Mouse (Mus musculus): Measurements from ENCODE around the gene Gm17334. TPM values are rescaled to one million over a fixed set of nuclear protein-coding genes. Genes with fewer than 3 reads are reported as not detected.

Gm17334 gene
- polyA plus RNA-seq, 1 experiment = 0.91 TPM

- no peaks in the 10 kb centered on the region for H3K36me3 ChIP-seq (ENCODE audit: control insufficient read depth, insufficient read depth, low read length)
- DNase-seq = no peak
- 84% methylated on average over 8 of the region's 8 CpGs for WGBS
- H3K27me3 ChIP-seq (replicated peaks; ENCODE audit: control insufficient read depth, insufficient read depth, low read length) = no peaks in the 10 kb centered on the region
- no peak overlapping the region for H3K4me3 ChIP-seq (ENCODE audit: insufficient read depth, low read depth, low read length)
- H3K4me1 ChIP-seq (ENCODE audit: control insufficient read depth, insufficient read depth, low read length) = no peaks in the 10 kb centered on the region
- no peak overlapping the region for H3K27ac ChIP-seq (ENCODE audit: insufficient read depth, low read depth, low read length)
- TF ChIP-seq POLR2A (IDR thresholded peaks at IDR 0.05; ENCODE audit: low read depth, low read length) (no peak), CTCF (conservative IDR thresholded peaks at IDR 0.05; ENCODE audit: insufficient read depth, insufficient read length, low read depth, low read length) (no peak)
Measured at GRCm38 (mm10) chr11:53732244-53732643, 40.7 kb downstream of the Gm17334 start.

- Histone ChIP-seq H3K27ac (ENCODE audit: insufficient read depth, low read depth, low read length) (no peak overlapping the region), H3K4me3 (ENCODE audit: insufficient read depth, low read depth, low read length) (no peak overlapping the region), H3K27me3 (replicated peaks; ENCODE audit: control insufficient read depth, insufficient read depth, low read length) (no peaks in the 10 kb centered on the region), H3K4me1 (ENCODE audit: control insufficient read depth, insufficient read depth, low read length) (no peaks in the 10 kb centered on the region), H3K36me3 (ENCODE audit: control insufficient read depth, insufficient read depth, low read length) (no peaks in the 10 kb centered on the region)
- no peak for DNase-seq
- TF ChIP-seq POLR2A (IDR thresholded peaks at IDR 0.05; ENCODE audit: low read depth, low read length) (no peak), CTCF (conservative IDR thresholded peaks at IDR 0.05; ENCODE audit: insufficient read depth, insufficient read length, low read depth, low read length) (no peak)
- 95% methylated on average over 7 of the region's 7 CpGs for WGBS
Measured at GRCm38 (mm10) chr11:53731457-53731856, 41.5 kb downstream of the Gm17334 start.

Other genes with a start within 250 kb of the Gm17334 start
- gene Kif3a, start 205.8 kb downstream of the Gm17334 start, polyA plus RNA-seq (2012; rRNA removed) = 7.4 and 7.5 TPM in 2 replicates
- gene Il4, start 154.5 kb downstream of the Gm17334 start, polyA plus RNA-seq (2012; rRNA removed) = not detected in 2 replicates
- gene Il13, start 138.5 kb downstream of the Gm17334 start, polyA plus RNA-seq (2012; rRNA removed) = not detected in 2 replicates
- gene Rad50, start 65.9 kb downstream of the Gm17334 start, polyA plus RNA-seq (2012; rRNA removed) = 3.0 and 4.0 TPM in 2 replicates
- gene Il5, start 52.4 kb downstream of the Gm17334 start, polyA plus RNA-seq (2012; rRNA removed) = 0.08 TPM in 1 of 2 replicates, not detected in the other
- gene Irf1, start 3.2 kb downstream of the Gm17334 start, polyA plus RNA-seq (2012; rRNA removed) = 31.5 and 35.5 TPM in 2 replicates
- gene Gm12216, start 86.1 kb upstream of the Gm17334 start, polyA plus RNA-seq (2012; rRNA removed) = 5.4 and 5.8 TPM in 2 replicates
- 188 and 195 TPM in 2 replicates for gene Slc22a5, start 118.5 kb upstream of the Gm17334 start, polyA plus RNA-seq (2012; rRNA removed)
- 2.4 and 3.7 TPM in 2 replicates for gene Slc22a21, start 207.1 kb upstream of the Gm17334 start, polyA plus RNA-seq (2012; rRNA removed)

All from kidney, adult 2 months (tissue).